Mouse (Mus musculus): ENCODE measurements at regions not wholly inside any gene's neighbourhood (a gene's known extent, or its start where the extent isn't known, plus 50 kb on each side); places are given as distances from the start of the nearest gene placed in this dataset.
"Not testable (repeated sequence)": the region's sequence is repeated elsewhere in the genome, so short reads cannot be mapped to it uniquely, and the experiment has no call there.

DNA sequence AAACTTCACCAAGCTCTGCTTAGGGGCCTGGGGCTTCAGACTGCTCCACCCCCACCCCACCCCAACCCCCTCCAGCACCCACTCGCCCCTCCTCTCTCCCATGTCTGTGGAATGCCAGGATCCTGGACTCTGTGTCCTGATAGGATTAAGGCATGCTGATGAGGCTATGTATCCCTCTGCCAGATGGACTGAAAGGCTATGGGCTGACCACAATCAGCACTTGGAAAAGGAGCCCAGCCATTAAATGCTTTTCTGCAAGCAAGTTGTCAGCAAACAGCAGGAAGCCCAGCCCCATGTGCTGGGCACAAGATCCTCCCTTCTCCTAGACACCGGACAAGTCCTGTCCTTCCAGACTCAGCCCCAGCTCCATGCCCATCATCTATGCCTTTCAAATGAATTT, 76.7 kb downstream of the Tmem17 start:
- Histone ChIP-seq H3K4me1 (ENCODE audit: control insufficient read depth, insufficient read depth, low read length) (peaks cover 3% of the 10 kb centered on the region), H3K9ac (ENCODE audit: low read depth, poor library complexity, severe bottlenecking) (no peak overlapping the region), H3K36me3 (ENCODE audit: control insufficient read depth, insufficient read depth, low read length, poor library complexity, severe bottlenecking) (peaks cover 2% of the 10 kb centered on the region; the same call in 1 of the 2 replicates), H3K9me3 (replicated peaks; ENCODE audit: control insufficient read depth, insufficient read depth, low read length, poor library complexity, severe bottlenecking) (peaks cover 6% of the 10 kb centered on the region), H3K27ac (ENCODE audit: insufficient read depth, low read length) (no peak overlapping the region), H3K4me3 (ENCODE audit: low read depth, low read length) (no peak overlapping the region), H3K27me3 (ENCODE audit: control insufficient read depth, insufficient read depth, low read length, poor library complexity, severe bottlenecking) (no peaks in the 10 kb centered on the region)
- TF ChIP-seq EP300 (IDR thresholded peaks at IDR 0.05; ENCODE audit: insufficient read depth, low read depth, low read length), result no peak

DNA sequence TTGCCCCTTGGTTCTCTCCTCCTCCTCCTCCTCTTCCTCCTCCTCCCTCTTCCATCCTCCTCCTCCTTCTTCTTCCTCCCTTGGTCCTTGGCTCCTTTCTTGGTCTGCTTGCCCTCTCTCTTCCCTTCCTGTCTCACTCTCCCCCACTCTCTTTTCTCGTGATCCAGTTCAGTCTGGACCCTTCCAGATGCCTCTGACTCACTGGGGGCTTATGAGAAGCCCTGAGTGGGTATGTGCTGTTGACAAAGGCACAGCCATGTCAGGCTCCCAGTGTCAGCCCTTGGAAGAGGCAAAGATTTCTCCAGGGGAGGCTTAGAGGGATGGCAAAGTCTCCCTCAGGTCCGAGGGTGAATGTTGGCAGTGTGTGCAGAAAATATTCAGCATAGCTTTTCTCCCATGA, 78.0 kb downstream of the Tmem17 start:
- H3K36me3 ChIP-seq (ENCODE audit: control insufficient read depth, insufficient read depth, low read length, poor library complexity, severe bottlenecking), result no peaks in the 10 kb centered on the region
- no peak overlapping the region for H3K27ac ChIP-seq (ENCODE audit: insufficient read depth, low read length)
- H3K9ac ChIP-seq (ENCODE audit: low read depth, poor library complexity, severe bottlenecking), result no peak overlapping the region
- H3K9me3 ChIP-seq (replicated peaks; ENCODE audit: control insufficient read depth, insufficient read depth, low read length, poor library complexity, severe bottlenecking), result no peaks in the 10 kb centered on the region
- no peaks in the 10 kb centered on the region for H3K27me3 ChIP-seq (ENCODE audit: control insufficient read depth, insufficient read depth, low read length, poor library complexity, severe bottlenecking)
- peaks cover 3% of the 10 kb centered on the region for H3K4me1 ChIP-seq (ENCODE audit: control insufficient read depth, insufficient read depth, low read length)
- TF ChIP-seq POLR2A (IDR thresholded peaks at IDR 0.05; ENCODE audit: insufficient read depth, low read length) (no peak), CTCF (IDR thresholded peaks at IDR 0.05; ENCODE audit: low read depth, low read length) (no peak), EP300 (IDR thresholded peaks at IDR 0.05; ENCODE audit: insufficient read depth, low read depth, low read length) (no peak)
- no peak overlapping the region for H3K4me3 ChIP-seq (ENCODE audit: low read depth, low read length)

DNA sequence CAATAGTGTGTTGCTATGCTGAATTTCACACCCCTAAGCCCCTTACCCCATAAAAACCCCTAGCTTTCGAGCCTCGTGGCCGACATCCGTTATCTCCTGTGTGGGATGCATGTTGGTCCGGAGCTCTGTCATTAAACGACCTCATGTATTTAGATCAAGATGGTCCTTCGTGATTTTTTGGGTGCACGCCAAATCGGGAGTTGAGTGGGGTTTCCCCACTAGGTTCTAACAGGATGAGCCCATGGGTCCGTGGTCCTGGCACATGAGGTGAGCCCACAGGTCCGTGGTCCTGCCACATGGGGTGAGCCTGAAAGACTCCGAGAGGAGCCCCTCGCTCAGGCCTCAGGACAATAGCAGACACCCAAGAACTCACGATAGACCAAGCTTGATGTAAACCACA, 79.2 kb downstream of the Tmem17 start:
- H3K9me3 ChIP-seq (replicated peaks; ENCODE audit: control insufficient read depth, insufficient read depth, low read length, poor library complexity, severe bottlenecking); H3K27me3 ChIP-seq (ENCODE audit: control insufficient read depth, insufficient read depth, low read length, poor library complexity, severe bottlenecking); H3K27ac ChIP-seq (ENCODE audit: insufficient read depth, low read length); H3K9ac ChIP-seq (ENCODE audit: low read depth, poor library complexity, severe bottlenecking); H3K4me1 ChIP-seq (ENCODE audit: control insufficient read depth, insufficient read depth, low read length); H3K4me3 ChIP-seq (ENCODE audit: low read depth, low read length); H3K36me3 ChIP-seq (ENCODE audit: control insufficient read depth, insufficient read depth, low read length, poor library complexity, severe bottlenecking): not testable (repeated sequence)

DNA sequence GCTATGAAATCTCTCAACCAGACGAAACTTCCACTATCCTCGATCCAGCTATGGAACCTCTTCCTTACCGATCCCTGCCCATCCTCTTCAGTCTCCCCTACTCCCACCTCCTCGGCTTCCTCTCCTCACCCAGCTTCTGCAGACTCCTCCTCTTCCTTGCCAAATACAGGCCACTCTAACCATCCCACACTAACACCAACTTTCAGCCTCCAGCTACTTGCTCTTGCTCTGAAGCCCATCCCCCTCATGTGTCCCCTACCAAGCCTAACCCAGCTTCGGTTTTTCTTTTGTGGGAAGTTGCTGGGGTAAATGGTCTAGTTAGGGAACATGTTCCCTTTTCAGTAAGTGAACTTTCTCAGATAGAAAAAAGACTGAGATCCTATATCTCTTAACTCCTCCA, 80.8 kb downstream of the Tmem17 start:
- peaks cover 10% of the 10 kb centered on the region for H3K9me3 ChIP-seq (replicated peaks; ENCODE audit: control insufficient read depth, insufficient read depth, low read length, poor library complexity, severe bottlenecking)
- no peaks in the 10 kb centered on the region for H3K36me3 ChIP-seq (ENCODE audit: control insufficient read depth, insufficient read depth, low read length, poor library complexity, severe bottlenecking)
- H3K4me3 ChIP-seq (ENCODE audit: low read depth, low read length), result no peak overlapping the region
- TF ChIP-seq EP300 (IDR thresholded peaks at IDR 0.05; ENCODE audit: insufficient read depth, low read depth, low read length), result no peak
- TF ChIP-seq CTCF (IDR thresholded peaks at IDR 0.05; ENCODE audit: low read depth, low read length), result no peak
- no peak for TF ChIP-seq POLR2A (IDR thresholded peaks at IDR 0.05; ENCODE audit: insufficient read depth, low read length)
- H3K27ac ChIP-seq (ENCODE audit: insufficient read depth, low read length), result no peak overlapping the region
- no peaks in the 10 kb centered on the region for H3K27me3 ChIP-seq (ENCODE audit: control insufficient read depth, insufficient read depth, low read length, poor library complexity, severe bottlenecking)
- no peak overlapping the region for H3K9ac ChIP-seq (ENCODE audit: low read depth, poor library complexity, severe bottlenecking)
- peaks cover 3% of the 10 kb centered on the region for H3K4me1 ChIP-seq (ENCODE audit: control insufficient read depth, insufficient read depth, low read length)

DNA sequence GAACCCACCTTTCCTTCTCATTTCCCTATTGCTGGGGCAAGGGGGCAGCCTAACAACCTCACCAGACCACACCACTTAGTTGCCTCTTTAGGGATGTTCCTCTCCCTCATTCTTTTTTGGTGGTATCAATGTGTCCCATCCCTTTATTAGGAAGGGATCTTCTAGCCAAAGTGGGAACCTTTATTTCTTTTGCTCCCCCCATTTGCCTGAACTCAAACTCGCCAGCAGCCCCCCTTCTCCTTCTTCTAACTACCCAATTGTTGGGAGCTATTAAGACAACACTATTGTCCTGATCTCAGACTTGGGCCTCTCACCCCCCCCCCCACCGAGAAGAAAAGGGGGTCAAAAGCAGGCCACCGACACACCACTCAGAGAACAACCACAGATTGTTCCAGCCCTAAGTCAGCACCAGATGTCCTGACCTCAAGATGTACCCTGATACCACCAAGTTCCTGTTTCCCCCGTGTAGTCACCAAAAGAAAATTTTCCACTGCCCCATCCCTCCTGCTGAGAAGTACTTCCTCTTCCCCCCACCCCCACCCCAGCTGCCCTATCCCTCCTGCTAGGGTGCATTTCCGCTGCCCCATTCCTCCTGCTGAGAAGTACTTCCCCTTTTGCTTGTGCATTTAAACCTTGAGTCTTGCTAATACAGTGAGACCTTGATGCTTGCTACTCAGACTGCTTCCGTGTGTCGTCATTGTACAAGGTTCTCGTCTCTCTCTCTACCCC, 84.4 kb downstream of the Tmem17 start:
- Histone ChIP-seq H3K4me3 (ENCODE audit: low read depth, low read length) (no peak overlapping the region), H3K27ac (ENCODE audit: insufficient read depth, low read length) (peak overlapping the region; percentile 13; the same call in 1 of the 2 replicates), H3K9me3 (replicated peaks; ENCODE audit: control insufficient read depth, insufficient read depth, low read length, poor library complexity, severe bottlenecking) (peaks cover 22% of the 10 kb centered on the region), H3K9ac (ENCODE audit: low read depth, poor library complexity, severe bottlenecking) (no peak overlapping the region), H3K36me3 (ENCODE audit: control insufficient read depth, insufficient read depth, low read length, poor library complexity, severe bottlenecking) (no peaks in the 10 kb centered on the region), H3K4me1 (ENCODE audit: control insufficient read depth, insufficient read depth, low read length) (no peaks in the 10 kb centered on the region), H3K27me3 (ENCODE audit: control insufficient read depth, insufficient read depth, low read length, poor library complexity, severe bottlenecking) (no peaks in the 10 kb centered on the region)
- TF ChIP-seq EP300 (IDR thresholded peaks at IDR 0.05; ENCODE audit: insufficient read depth, low read depth, low read length) (no peak), CTCF (IDR thresholded peaks at IDR 0.05; ENCODE audit: low read depth, low read length) (no peak), POLR2A (IDR thresholded peaks at IDR 0.05; ENCODE audit: insufficient read depth, low read length) (no peak)

DNA sequence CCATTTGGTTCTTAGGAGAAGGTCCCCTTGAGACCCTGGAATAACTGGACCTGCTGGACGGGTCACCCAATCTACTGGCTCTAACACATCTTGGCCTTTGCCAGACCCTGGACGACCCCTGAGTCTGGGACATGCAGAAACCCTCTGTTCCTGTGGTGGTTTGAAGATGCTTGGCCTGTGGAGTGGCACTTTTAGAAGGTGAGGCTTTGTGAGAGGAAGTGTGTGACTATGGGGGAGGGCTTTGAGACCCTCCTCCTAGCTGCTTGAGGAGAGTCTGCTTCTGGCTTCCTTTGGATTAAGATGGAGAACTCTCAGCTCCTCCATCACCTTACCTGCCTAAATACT, 84.9 kb downstream of the Tmem17 start:
- no peak overlapping the region for H3K4me3 ChIP-seq (ENCODE audit: low read depth, low read length)
- TF ChIP-seq POLR2A (IDR thresholded peaks at IDR 0.05; ENCODE audit: insufficient read depth, low read length) (no peak), EP300 (IDR thresholded peaks at IDR 0.05; ENCODE audit: insufficient read depth, low read depth, low read length) (no peak), CTCF (IDR thresholded peaks at IDR 0.05; ENCODE audit: low read depth, low read length) (no peak)
- H3K27me3 ChIP-seq (ENCODE audit: control insufficient read depth, insufficient read depth, low read length, poor library complexity, severe bottlenecking), result no peaks in the 10 kb centered on the region
- H3K36me3 ChIP-seq (ENCODE audit: control insufficient read depth, insufficient read depth, low read length, poor library complexity, severe bottlenecking), result no peaks in the 10 kb centered on the region
- H3K4me1 ChIP-seq (ENCODE audit: control insufficient read depth, insufficient read depth, low read length), result peaks cover 2% of the 10 kb centered on the region
- H3K9ac ChIP-seq (ENCODE audit: low read depth, poor library complexity, severe bottlenecking), result no peak overlapping the region
- peak overlapping the region; percentile 13; the same call in 1 of the 2 replicates for H3K27ac ChIP-seq (ENCODE audit: insufficient read depth, low read length)
- peaks cover 22% of the 10 kb centered on the region for H3K9me3 ChIP-seq (replicated peaks; ENCODE audit: control insufficient read depth, insufficient read depth, low read length, poor library complexity, severe bottlenecking)
